Mouse (Mus musculus) hindbrain, embryonic 11.5 days (tissue): Measurements from ENCODE around the gene Alkbh3. TPM values are rescaled to one million over a fixed set of nuclear protein-coding genes. Genes with fewer than 3 reads are reported as not detected.

Experiments
- ATAC-seq: fragments of 200-750 bp; cut with Nextera tagmentation; 2 replicates; pipeline ENCODE4 v1.8.0; 2017; ENCODE audit warnings: mild to moderate bottlenecking, moderate TSS enrichment, moderate library complexity; ENCODE audit not compliant: low FRiP score
- DNase-seq: peaks from one replicate; pipeline ENCODE4 v3.0.0-alpha.2; 2015; ENCODE audit warnings: low spot score
- H3K27ac ChIP-seq: fragments of 300-500 bp; sonication (generic); 2 replicates; pipeline ENCODE4 v1.5.1; 2014; ENCODE audit warnings: mild to moderate bottlenecking, low read depth, low read length
- H3K27me3 ChIP-seq: fragments of 300-500 bp; sonication (generic); 2 replicates; pipeline ENCODE4 v1.6.1; 2014; ENCODE audit warnings: mild to moderate bottlenecking, low read length, moderate library complexity, mixed read lengths; ENCODE audit not compliant: control insufficient read depth, insufficient read depth
- H3K36me3 ChIP-seq: fragments of 300-500 bp; sonication (generic); 2 replicates; pipeline ENCODE4 v1.6.1; 2014; ENCODE audit warnings: mild to moderate bottlenecking, low read length, moderate library complexity, mixed read lengths; ENCODE audit not compliant: control insufficient read depth, insufficient read depth
- H3K4me1 ChIP-seq: fragments of 300-500 bp; sonication (generic); replicated peaks from 2 replicates; pipeline ENCODE4 v1.6.1; 2014; ENCODE audit warnings: low read length, mixed read lengths; ENCODE audit not compliant: control insufficient read depth, insufficient read depth
- H3K4me2 ChIP-seq: fragments of 300-500 bp; sonication (generic); replicated peaks from 2 replicates; pipeline ENCODE4 v1.6.1; 2014; ENCODE audit warnings: mild to moderate bottlenecking, low read depth, low read length
- H3K4me3 ChIP-seq: fragments of 300-500 bp; sonication (generic); 2 replicates; pipeline ENCODE4 v1.5.1; 2014; ENCODE audit warnings: low read depth, low read length
- H3K9ac ChIP-seq: fragments of 300-500 bp; sonication (generic); 2 replicates; pipeline ENCODE4 v1.6.1; 2014; ENCODE audit warnings: low read depth, low read length
- H3K9me3 ChIP-seq: fragments of 300-500 bp; sonication (generic); 2 replicates; pipeline ENCODE4 v1.6.1; 2016; ENCODE audit warnings: low read length; ENCODE audit not compliant: control insufficient read depth
- WGBS: fragments of 180-500 bp; shearing (Covaris S2); extraction: QIAGEN DNeasy Blood & Tissue Kit; methylation state at CpG from one replicate; pipeline ENCODE4 v1.1.7; 2014; 5-methylcytosine and 5-hydroxymethylcytosine counted together
- polyA plus RNA-seq: library from polyadenylated mRNA; unstranded; fragments of >200 nt; fragmentation: Nextera tagmentation; extraction: Ambion mirVana; gene quantifications from 2 replicates; pipeline ENCODE4 v1.2.1, GENCODE M21; 2014

Gene Alkbh3
- polyA plus RNA-seq, 1 experiment from 2014 or later, result 51.9 TPM

DNA sequence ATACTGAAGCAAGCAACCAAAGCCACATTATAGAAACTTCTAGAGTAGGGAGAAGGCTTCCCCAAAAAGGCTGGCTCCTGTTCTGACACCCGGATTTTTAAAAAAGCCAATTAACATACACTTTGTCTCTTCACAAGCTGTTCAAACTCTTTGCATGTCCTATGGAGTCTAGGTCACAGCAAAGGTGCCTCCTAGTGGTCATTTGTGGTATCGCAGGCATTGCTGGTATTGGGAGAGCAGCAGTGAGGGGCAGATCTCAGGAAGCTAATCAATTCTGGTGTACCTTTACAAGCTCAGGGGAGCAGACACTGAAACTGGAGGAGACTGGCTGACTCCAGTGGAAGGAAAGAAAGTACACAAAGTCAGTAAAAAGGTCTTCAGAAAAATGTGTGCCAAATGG, 8.3 kb downstream of the Alkbh3 start:
- Histone ChIP-seq H3K4me1 (no peaks in the 10 kb centered on the region), H3K9me3 (no peaks in the 10 kb centered on the region), H3K4me3 (no peak overlapping the region), H3K27ac (no peak overlapping the region), H3K36me3 (0 out of 2 replicates have a peak, but pooled peaks cover 6% of the 10 kb centered on the region), H3K9ac (no peak overlapping the region), H3K4me2 (no peak overlapping the region), H3K27me3 (no peaks in the 10 kb centered on the region)
- peak; percentile 93 for DNase-seq
- peak; percentile 71 for ATAC-seq
- WGBS, result 11% methylated on average over 2 of the region's 2 CpGs

DNA sequence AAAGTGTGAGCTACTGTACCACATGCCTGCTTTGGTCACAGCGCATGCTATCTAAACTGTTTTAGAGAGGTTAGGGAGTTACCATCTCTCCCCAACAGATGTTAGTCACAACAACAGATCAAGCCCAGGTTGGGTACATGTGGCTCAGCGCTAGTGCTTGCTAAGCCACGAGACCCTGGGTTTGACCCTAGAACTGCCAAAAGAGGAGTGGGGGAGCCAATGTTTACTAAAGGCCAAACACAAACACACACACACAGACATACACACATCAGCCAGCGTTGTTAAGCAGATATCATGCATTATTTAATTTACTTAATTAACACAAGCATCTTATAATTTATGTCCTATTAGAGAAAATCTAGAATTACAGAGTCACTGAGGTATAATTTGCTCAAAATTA, 8.7 kb downstream of the Alkbh3 start:
- no peak overlapping the region for H3K4me3 ChIP-seq
- no peak overlapping the region for H3K9ac ChIP-seq
- H3K36me3 ChIP-seq, result 0 out of 2 replicates have a peak, but pooled peaks cover 6% of the 10 kb centered on the region
- no peak overlapping the region for H3K4me2 ChIP-seq
- H3K4me1 ChIP-seq, result no peaks in the 10 kb centered on the region
- no peaks in the 10 kb centered on the region for H3K9me3 ChIP-seq
- ATAC-seq, result no peak
- no peaks in the 10 kb centered on the region for H3K27me3 ChIP-seq
- no peak for DNase-seq
- H3K27ac ChIP-seq, result no peak overlapping the region
- WGBS, result 84% methylated on average over 4 of the region's 4 CpGs

DNA sequence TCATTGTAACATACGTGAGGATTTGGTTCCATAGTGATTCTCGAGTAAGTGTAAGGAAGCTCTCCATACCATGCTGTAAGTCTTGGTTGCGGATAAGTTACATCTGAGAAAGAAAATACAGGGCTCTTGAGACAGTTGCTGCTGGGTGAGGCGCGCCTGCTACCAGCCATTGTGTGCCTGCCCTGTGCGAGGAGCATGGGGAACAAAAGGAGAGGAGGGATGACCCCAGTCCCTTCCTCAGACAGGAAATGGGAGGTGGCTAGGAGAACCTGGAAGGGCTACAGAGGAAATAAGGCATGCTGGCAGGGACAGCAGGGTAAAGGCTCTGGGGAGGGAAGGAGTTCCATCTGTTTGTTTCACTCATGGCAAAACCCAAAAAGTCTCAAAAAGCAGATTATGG, 9.2 kb downstream of the Alkbh3 start:
- H3K27ac ChIP-seq, result no peak overlapping the region
- H3K4me3 ChIP-seq, result no peak overlapping the region
- 0 out of 2 replicates have a peak, but pooled peaks cover 6% of the 10 kb centered on the region for H3K36me3 ChIP-seq
- H3K4me1 ChIP-seq, result no peaks in the 10 kb centered on the region
- no peaks in the 10 kb centered on the region for H3K9me3 ChIP-seq
- ATAC-seq (no peak), DNase-seq (no peak)
- H3K4me2 ChIP-seq, result no peak overlapping the region
- WGBS, result 86% methylated on average over 6 of the region's 6 CpGs
- H3K27me3 ChIP-seq, result no peaks in the 10 kb centered on the region
- H3K9ac ChIP-seq, result no peak overlapping the region

DNA sequence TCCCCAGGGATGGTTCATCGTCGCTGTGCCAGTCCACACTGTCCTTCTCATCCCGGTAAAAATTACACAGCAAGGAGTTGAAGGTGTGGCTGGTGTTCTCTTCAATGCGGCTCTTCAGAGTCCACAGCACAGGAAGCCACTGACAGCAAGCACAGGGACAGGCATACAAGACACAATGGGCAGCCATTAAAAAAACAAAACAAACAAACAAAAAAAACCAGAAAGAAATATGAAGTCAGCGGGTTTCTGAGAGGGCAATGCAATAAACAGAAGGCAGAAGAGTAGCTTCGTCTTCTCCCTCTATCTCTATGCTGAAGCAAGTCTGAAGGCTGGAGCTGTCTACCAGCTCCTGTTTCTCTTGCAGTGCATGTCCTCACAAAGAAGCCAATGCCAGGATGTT, 14.4 kb downstream of the Alkbh3 start, which contains the start of gene Gm27027:
Gene Gm27027, minus strand, starts transcription at position 101 of the 400 bp plus-strand sequence.
- Histone ChIP-seq H3K27ac (no peak within 1 kb of the TSS), H3K4me3 (no peak within 1 kb of the TSS), H3K27me3 (no peaks in the 10 kb centered on the region), H3K9ac (no peak within 1 kb of the TSS), H3K36me3 (peaks cover 12% of the 10 kb centered on the region; the same call in 1 of the 2 replicates), H3K4me2 (no peak within 1 kb of the TSS), H3K4me1 (no peaks in the 10 kb centered on the region), H3K9me3 (no peaks in the 10 kb centered on the region)
- DNase-seq (no peak), ATAC-seq (no peak)
- 94% methylated on average over 6 of the region's 6 CpGs for WGBS

DNA sequence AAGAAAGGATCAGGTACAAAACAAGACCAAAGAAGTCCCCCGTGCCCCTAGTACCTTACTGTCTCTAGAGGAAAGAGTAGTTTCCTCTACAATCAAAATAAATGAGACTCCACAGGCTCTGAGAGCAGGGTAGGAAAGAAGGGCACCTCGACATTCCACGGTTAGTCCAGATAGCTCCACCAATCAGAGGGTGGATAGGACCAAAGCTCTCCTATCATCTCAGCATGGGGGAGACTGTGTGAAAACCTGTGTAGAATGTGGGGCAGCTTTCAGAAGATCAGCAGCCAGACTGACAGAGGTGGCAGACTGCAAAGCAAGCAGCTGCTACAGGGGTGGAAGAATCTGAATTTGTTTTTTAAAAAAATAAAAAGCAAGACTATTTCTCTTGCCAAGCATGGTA, 17.8 kb downstream of the Alkbh3 start:
- Histone ChIP-seq H3K9me3 (no peaks in the 10 kb centered on the region), H3K4me2 (no peak overlapping the region), H3K27ac (no peak overlapping the region), H3K36me3 (peaks cover 10% of the 10 kb centered on the region; the same call in 1 of the 2 replicates), H3K27me3 (no peaks in the 10 kb centered on the region), H3K9ac (no peak overlapping the region), H3K4me1 (no peaks in the 10 kb centered on the region), H3K4me3 (no peak overlapping the region)
- ATAC-seq (no peak), DNase-seq (no peak)
- WGBS, result 60% methylated on average over 3 of the region's 3 CpGs

DNA sequence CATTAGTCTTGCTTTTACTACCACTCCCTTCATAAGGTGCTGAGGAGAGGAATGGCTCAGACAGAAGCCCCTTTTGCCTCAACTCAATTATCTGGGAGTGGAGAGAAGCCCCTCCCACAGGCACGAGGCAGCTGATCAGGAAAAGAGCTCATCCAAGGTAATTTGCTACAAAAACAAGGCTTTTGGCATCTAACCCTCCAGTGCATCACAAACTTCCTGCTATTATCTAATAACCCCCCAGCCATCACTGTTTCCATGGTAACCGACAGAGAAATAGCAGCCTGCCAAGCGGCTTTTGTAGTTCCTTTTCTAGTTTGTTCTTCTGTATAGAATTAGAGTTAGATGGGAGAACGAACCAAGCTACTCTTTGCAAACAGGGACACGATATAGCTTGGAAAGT, 18.3 kb downstream of the Alkbh3 start:
- Histone ChIP-seq H3K36me3 (peaks cover 10% of the 10 kb centered on the region; the same call in 1 of the 2 replicates), H3K4me3 (no peak overlapping the region), H3K4me2 (no peak overlapping the region), H3K27ac (no peak overlapping the region), H3K27me3 (no peaks in the 10 kb centered on the region), H3K4me1 (no peaks in the 10 kb centered on the region), H3K9me3 (no peaks in the 10 kb centered on the region), H3K9ac (no peak overlapping the region)
- 39% methylated on average over 5 of the region's 5 CpGs for WGBS
- ATAC-seq (no peak), DNase-seq (no peak)

DNA sequence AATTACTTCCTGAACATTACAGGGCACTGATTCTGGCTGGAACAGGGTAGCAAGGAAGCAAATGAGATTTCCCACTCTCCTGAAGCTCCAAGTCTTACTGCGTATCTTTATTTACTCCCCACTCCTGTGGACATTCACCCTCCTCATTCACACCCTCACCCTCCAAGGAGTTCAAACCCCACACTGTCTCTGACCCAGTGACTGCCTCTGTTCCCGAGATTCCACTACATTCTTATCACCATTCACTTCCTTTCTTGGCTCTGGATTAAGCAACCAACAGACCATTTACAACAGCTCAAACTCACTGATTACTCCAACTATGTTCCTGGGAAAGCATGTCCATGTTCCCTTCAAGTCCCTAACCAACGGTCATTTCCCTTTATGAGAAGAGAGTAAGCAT, 19.3 kb downstream of the Alkbh3 start:
- DNase-seq (no peak), ATAC-seq (no peak)
- no peak overlapping the region for H3K27ac ChIP-seq
- no peaks in the 10 kb centered on the region for H3K4me1 ChIP-seq
- H3K4me3 ChIP-seq, result no peak overlapping the region
- WGBS, result 92% methylated on average over 3 of the region's 3 CpGs
- H3K9me3 ChIP-seq, result no peaks in the 10 kb centered on the region
- H3K4me2 ChIP-seq, result no peak overlapping the region
- no peaks in the 10 kb centered on the region for H3K27me3 ChIP-seq
- H3K9ac ChIP-seq, result no peak overlapping the region
- peaks cover 10% of the 10 kb centered on the region; the same call in 1 of the 2 replicates for H3K36me3 ChIP-seq

DNA sequence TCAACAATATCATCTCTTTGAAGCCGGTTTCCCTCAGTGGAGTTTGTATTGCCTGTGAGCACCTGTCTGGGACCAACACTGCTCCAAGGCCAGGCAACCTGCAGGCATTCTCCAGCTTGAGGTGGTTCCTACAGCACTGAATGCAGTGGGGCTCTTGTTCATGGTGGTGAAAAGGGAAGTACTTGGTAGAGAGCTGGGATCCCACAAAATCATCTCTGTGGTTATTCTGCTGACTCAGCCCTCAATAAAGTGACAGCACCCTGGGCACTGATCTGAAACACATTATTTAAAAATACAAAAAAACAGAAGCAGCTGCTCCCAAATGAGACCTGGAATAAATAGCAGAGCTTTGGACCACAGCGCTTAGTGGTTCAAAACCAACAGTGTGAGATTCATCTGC, 22.2 kb downstream of the Alkbh3 start:
- Histone ChIP-seq H3K4me3 (no peak overlapping the region), H3K27me3 (no peaks in the 10 kb centered on the region), H3K4me1 (no peaks in the 10 kb centered on the region), H3K36me3 (0 out of 2 replicates have a peak, but pooled peaks cover 2% of the 10 kb centered on the region), H3K27ac (no peak overlapping the region), H3K4me2 (no peak overlapping the region), H3K9me3 (no peaks in the 10 kb centered on the region), H3K9ac (no peak overlapping the region)
- ATAC-seq (no peak), DNase-seq (no peak)
- WGBS, result 97% methylated on average over 2 of the region's 2 CpGs

DNA sequence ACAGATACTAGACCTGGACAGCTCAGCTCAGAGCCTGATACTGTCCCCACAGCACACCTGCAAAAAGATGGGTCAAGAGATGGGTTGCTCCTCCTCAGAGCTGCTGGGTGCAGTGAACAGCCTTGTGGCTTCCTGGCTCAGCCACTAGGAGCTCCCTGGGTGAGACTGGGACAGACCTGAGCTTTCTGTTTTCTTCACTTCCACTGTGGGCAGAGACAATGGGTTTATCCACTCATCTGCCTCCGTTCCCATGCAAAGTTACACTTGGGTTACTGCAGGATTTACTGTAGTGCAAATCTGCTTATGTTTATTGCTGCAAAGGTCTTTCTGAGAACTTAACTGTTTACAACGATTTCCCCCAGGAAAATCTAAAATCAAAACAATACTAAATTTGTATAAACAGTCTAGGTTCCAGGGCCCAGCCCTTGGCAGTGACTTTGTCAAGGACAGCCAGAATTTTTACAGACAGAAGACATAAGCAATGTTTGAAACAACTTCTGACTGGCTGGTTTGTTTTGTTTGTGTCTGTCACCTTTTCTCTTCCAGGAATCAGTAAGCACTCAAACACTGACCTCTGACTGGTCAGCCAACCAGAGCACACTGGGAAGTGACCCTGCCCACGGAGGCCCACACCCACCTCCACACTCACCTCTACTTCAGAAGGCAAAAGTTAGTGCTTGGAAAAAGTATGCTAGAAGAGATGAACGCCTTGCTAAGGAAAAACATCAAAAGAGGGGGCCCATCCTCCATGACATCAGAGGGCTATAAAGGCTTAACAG, 28.0 kb downstream of the Alkbh3 start:
- ATAC-seq (no peak), DNase-seq (no peak)
- WGBS, result 89% methylated on average over 4 of the region's 4 CpGs
- Histone ChIP-seq H3K27ac (no peak overlapping the region), H3K4me1 (no peaks in the 10 kb centered on the region), H3K4me3 (no peak overlapping the region), H3K9me3 (no peaks in the 10 kb centered on the region), H3K36me3 (0 out of 2 replicates have a peak, but pooled peaks cover 2% of the 10 kb centered on the region), H3K27me3 (no peaks in the 10 kb centered on the region), H3K9ac (no peak overlapping the region), H3K4me2 (no peak overlapping the region)
